Mouse (Mus musculus): ENCODE measurements around the gene Cpne6. TPM values are rescaled to one million over a fixed set of nuclear protein-coding genes. Genes with fewer than 3 reads are reported as not detected.

The Cpne6 gene
- polyA plus RNA-seq, 1 experiment from 2014 or later: 0.74 TPM

GRCm38 (mm10) chr14:55536116-55536745 is 26.0 kb downstream of the Cpne6 start:
- Histone ChIP-seq H3K27me3 (ENCODE audit: control insufficient read depth, insufficient read depth, low read length) (no peaks in the 10 kb centered on the region), H3K36me3 (ENCODE audit: control insufficient read depth, insufficient read depth, low read length) (no peaks in the 10 kb centered on the region), H3K9me3 (ENCODE audit: control insufficient read depth, low read length) (no peaks in the 10 kb centered on the region), H3K4me2 (ENCODE audit: low read length) (no peak overlapping the region), H3K4me1 (ENCODE audit: control insufficient read depth, insufficient read depth, low read length) (peaks cover 13% of the 10 kb centered on the region), H3K27ac (replicated peaks; ENCODE audit: low read depth, low read length) (no peak overlapping the region), H3K4me3 (replicated peaks; ENCODE audit: low read depth, low read length) (no peak overlapping the region), H3K9ac (replicated peaks; ENCODE audit: low read length) (no peak overlapping the region)
- DNase-seq: peak; percentile 68
- WGBS: 55% methylated on average over 6 of the region's 6 CpGs
- ATAC-seq (ENCODE audit: low FRiP score, low TSS enrichment): no peak

DNA sequence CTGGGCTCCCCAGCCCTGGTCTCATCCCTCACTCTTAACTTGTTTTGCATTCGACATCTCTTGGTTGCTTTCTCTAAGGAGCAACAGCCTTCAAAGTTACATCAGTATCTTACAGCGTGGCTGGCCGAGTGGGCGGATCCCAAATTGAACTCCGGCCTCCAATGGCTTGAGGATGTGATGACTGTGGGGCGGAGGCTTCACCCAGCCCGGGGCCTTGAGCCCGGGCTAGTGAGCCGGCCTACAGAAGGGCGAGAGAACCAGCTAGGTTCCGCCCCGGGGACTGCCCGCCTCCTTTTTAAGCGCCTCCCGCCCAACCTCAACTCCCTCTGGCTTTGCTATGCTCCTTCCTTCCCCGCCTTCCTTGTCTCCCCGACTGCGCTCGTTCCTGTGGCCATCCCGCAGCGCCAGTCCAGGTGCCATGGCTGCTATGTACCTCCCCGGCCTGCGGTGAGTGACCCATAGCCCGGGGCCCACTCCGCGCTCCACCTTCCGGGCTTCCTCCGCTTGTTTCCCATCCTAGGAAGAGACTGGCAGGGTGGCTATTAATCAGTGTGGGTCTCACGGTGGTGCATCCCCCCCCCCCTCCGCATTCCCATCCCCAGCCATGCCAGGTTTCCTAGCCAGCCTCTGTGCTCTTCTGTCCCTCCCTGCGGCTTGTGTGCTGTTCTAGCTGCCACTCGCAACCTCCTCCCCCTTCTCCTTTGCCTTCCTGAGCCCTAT is 30.0 kb downstream of the Cpne6 start, which contains the start of gene Pck2:
TSS of gene Pck2 (plus strand) at position 200 of the 720 bp plus-strand sequence.
- WGBS: under 1% methylated on average over 32 of the region's 32 CpGs

GRCm38 (mm10) chr14:55540787-55541321 is 30.6 kb downstream of the Cpne6 start:
- Histone ChIP-seq H3K36me3 (ENCODE audit: control insufficient read depth, insufficient read depth, low read length) (peaks cover 16% of the 10 kb centered on the region), H3K9ac (replicated peaks; ENCODE audit: low read length) (peak overlapping the region; percentile 69), H3K9me3 (ENCODE audit: control insufficient read depth, low read length) (no peaks in the 10 kb centered on the region), H3K4me3 (replicated peaks; ENCODE audit: low read depth, low read length) (peak overlapping the region; percentile 50), H3K4me2 (ENCODE audit: low read length) (peak overlapping the region; percentile 90), H3K27ac (replicated peaks; ENCODE audit: low read depth, low read length) (peak overlapping the region; percentile 91), H3K4me1 (ENCODE audit: control insufficient read depth, insufficient read depth, low read length) (peaks cover 18% of the 10 kb centered on the region), H3K27me3 (ENCODE audit: control insufficient read depth, insufficient read depth, low read length) (no peaks in the 10 kb centered on the region)
- ATAC-seq (ENCODE audit: low FRiP score, low TSS enrichment) (peak; percentile 51), DNase-seq (peak; percentile 84)
- WGBS: 4% methylated on average over 10 of the region's 10 CpGs

More for the DNA sequence above, 30.0 kb downstream of the Cpne6 start, which contains the start of gene Pck2:
- ATAC-seq (ENCODE audit: low FRiP score, low TSS enrichment) (peak; percentile 74), DNase-seq (peak; percentile 80)
- Histone ChIP-seq H3K9ac (replicated peaks; ENCODE audit: low read length) (peak within 1 kb of the TSS; percentile 69), H3K27me3 (ENCODE audit: control insufficient read depth, insufficient read depth, low read length) (no peaks in the 10 kb centered on the region), H3K9me3 (ENCODE audit: control insufficient read depth, low read length) (no peaks in the 10 kb centered on the region), H3K4me3 (replicated peaks; ENCODE audit: low read depth, low read length) (peak within 1 kb of the TSS; percentile 50), H3K4me2 (ENCODE audit: low read length) (peak within 1 kb of the TSS; percentile 90), H3K27ac (replicated peaks; ENCODE audit: low read depth, low read length) (peak within 1 kb of the TSS; percentile 91), H3K4me1 (ENCODE audit: control insufficient read depth, insufficient read depth, low read length) (peaks cover 18% of the 10 kb centered on the region), H3K36me3 (ENCODE audit: control insufficient read depth, insufficient read depth, low read length) (peaks cover 13% of the 10 kb centered on the region)

GRCm38 (mm10) chr14:55542268-55542667 is 32.0 kb downstream of the Cpne6 start:
- H3K9ac ChIP-seq (replicated peaks; ENCODE audit: low read length): no peak overlapping the region
- H3K27me3 ChIP-seq (ENCODE audit: control insufficient read depth, insufficient read depth, low read length): no peaks in the 10 kb centered on the region
- H3K4me3 ChIP-seq (replicated peaks; ENCODE audit: low read depth, low read length): no peak overlapping the region
- peaks cover 19% of the 10 kb centered on the region for H3K36me3 ChIP-seq (ENCODE audit: control insufficient read depth, insufficient read depth, low read length)
- no peak overlapping the region for H3K4me2 ChIP-seq (ENCODE audit: low read length)
- 97% methylated on average over 12 of the region's 12 CpGs for WGBS
- H3K27ac ChIP-seq (replicated peaks; ENCODE audit: low read depth, low read length): no peak overlapping the region
- no peak for DNase-seq
- H3K9me3 ChIP-seq (ENCODE audit: control insufficient read depth, low read length): no peaks in the 10 kb centered on the region
- H3K4me1 ChIP-seq (ENCODE audit: control insufficient read depth, insufficient read depth, low read length): peaks cover 18% of the 10 kb centered on the region
- no peak for ATAC-seq (ENCODE audit: low FRiP score, low TSS enrichment)

- no peaks in the 10 kb centered on the region for H3K9me3 ChIP-seq (ENCODE audit: control insufficient read depth, low read length)
- DNase-seq: no peak
- ATAC-seq (ENCODE audit: low FRiP score, low TSS enrichment): no peak
- H3K27ac ChIP-seq (replicated peaks; ENCODE audit: low read depth, low read length): no peak overlapping the region
- no peak overlapping the region for H3K4me3 ChIP-seq (replicated peaks; ENCODE audit: low read depth, low read length)
- peaks cover 38% of the 10 kb centered on the region for H3K36me3 ChIP-seq (ENCODE audit: control insufficient read depth, insufficient read depth, low read length)
- peaks cover 18% of the 10 kb centered on the region for H3K4me1 ChIP-seq (ENCODE audit: control insufficient read depth, insufficient read depth, low read length)
- no peaks in the 10 kb centered on the region for H3K27me3 ChIP-seq (ENCODE audit: control insufficient read depth, insufficient read depth, low read length)
- no peak overlapping the region for H3K9ac ChIP-seq (replicated peaks; ENCODE audit: low read length)
- WGBS: 76% methylated on average over 9 of the region's 9 CpGs
- no peak overlapping the region for H3K4me2 ChIP-seq (ENCODE audit: low read length)
These were observed 34.1 kb downstream of the Cpne6 start for GRCm38 (mm10) chr14:55544334-55544733.

DNA sequence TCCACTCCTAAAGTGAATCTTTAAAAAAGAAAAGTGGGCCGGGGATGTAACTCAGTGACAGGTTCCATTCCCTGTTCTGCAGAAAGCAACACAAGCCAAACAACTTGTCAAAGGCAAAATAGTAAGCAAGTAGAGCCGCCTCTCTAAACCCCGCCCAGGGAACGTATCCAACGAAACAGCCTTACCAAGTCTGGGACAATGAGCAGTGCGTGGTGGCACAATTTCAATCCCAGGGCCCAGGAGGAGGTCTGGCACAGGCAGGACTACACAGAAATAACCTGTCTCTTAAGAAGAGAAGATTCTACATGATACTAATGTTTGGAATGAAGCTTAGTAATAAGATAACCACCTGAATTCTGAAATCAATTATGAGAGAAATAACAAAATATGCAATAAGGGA is 39.9 kb downstream of the Cpne6 start:
- H3K4me2 ChIP-seq (ENCODE audit: low read length): no peak overlapping the region
- no peak for DNase-seq
- H3K4me3 ChIP-seq (replicated peaks; ENCODE audit: low read depth, low read length): no peak overlapping the region
- H3K4me1 ChIP-seq (ENCODE audit: control insufficient read depth, insufficient read depth, low read length): no peaks in the 10 kb centered on the region
- no peak overlapping the region for H3K27ac ChIP-seq (replicated peaks; ENCODE audit: low read depth, low read length)
- H3K9ac ChIP-seq (replicated peaks; ENCODE audit: low read length): no peak overlapping the region
- H3K9me3 ChIP-seq (ENCODE audit: control insufficient read depth, low read length): no peaks in the 10 kb centered on the region
- ATAC-seq (ENCODE audit: low FRiP score, low TSS enrichment): no peak
- peaks cover 30% of the 10 kb centered on the region for H3K36me3 ChIP-seq (ENCODE audit: control insufficient read depth, insufficient read depth, low read length)
- WGBS: 89% methylated on average over 6 of the region's 6 CpGs
- no peaks in the 10 kb centered on the region for H3K27me3 ChIP-seq (ENCODE audit: control insufficient read depth, insufficient read depth, low read length)

DNA sequence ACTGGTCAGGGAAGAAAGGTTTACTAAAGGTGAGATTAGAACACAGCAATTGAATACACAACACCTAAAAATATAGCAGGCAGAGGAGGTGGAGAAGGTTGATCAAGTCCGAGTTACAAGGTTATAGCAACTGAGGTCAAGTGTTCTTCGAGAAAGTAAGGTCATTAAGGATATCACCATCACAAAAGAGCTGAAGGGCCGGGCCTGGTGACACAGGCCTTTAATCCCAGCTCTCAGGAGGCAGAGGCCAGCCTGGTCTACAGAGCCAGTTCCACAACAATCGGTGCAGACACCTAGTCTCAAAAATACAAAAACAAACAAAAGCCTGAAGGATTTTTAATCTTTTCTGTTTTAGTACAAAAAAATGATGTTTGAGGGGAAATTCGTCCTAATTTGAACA is 41.1 kb downstream of the Cpne6 start:
- Histone ChIP-seq H3K4me2 (ENCODE audit: low read length) (no peak overlapping the region), H3K4me1 (ENCODE audit: control insufficient read depth, insufficient read depth, low read length) (no peaks in the 10 kb centered on the region), H3K9me3 (ENCODE audit: control insufficient read depth, low read length) (no peaks in the 10 kb centered on the region), H3K27me3 (ENCODE audit: control insufficient read depth, insufficient read depth, low read length) (no peaks in the 10 kb centered on the region), H3K36me3 (ENCODE audit: control insufficient read depth, insufficient read depth, low read length) (peaks cover 24% of the 10 kb centered on the region), H3K9ac (replicated peaks; ENCODE audit: low read length) (no peak overlapping the region), H3K4me3 (replicated peaks; ENCODE audit: low read depth, low read length) (no peak overlapping the region), H3K27ac (replicated peaks; ENCODE audit: low read depth, low read length) (no peak overlapping the region)
- ATAC-seq (ENCODE audit: low FRiP score, low TSS enrichment) (no peak), DNase-seq (no peak)
- WGBS: 69% methylated on average over 5 of the region's 5 CpGs

GRCm38 (mm10) chr14:55551794-55552193 is 41.5 kb downstream of the Cpne6 start:
- H3K4me2 ChIP-seq (ENCODE audit: low read length): no peak overlapping the region
- no peak overlapping the region for H3K4me3 ChIP-seq (replicated peaks; ENCODE audit: low read depth, low read length)
- no peak overlapping the region for H3K27ac ChIP-seq (replicated peaks; ENCODE audit: low read depth, low read length)
- peaks cover 23% of the 10 kb centered on the region for H3K36me3 ChIP-seq (ENCODE audit: control insufficient read depth, insufficient read depth, low read length)
- no peaks in the 10 kb centered on the region for H3K4me1 ChIP-seq (ENCODE audit: control insufficient read depth, insufficient read depth, low read length)
- ATAC-seq (ENCODE audit: low FRiP score, low TSS enrichment) (no peak), DNase-seq (no peak)
- H3K27me3 ChIP-seq (ENCODE audit: control insufficient read depth, insufficient read depth, low read length): no peaks in the 10 kb centered on the region
- no peaks in the 10 kb centered on the region for H3K9me3 ChIP-seq (ENCODE audit: control insufficient read depth, low read length)
- H3K9ac ChIP-seq (replicated peaks; ENCODE audit: low read length): no peak overlapping the region
- WGBS: 96% methylated on average over 8 of the region's 8 CpGs

Data from midbrain, embryonic 14.5 days (tissue).